Mouse (Mus musculus): ENCODE data around the gene Hexim1.

- TF ChIP-seq POLR2A (IDR thresholded peaks at IDR 0.05; ENCODE audit: extremely low read depth, insufficient read depth, low read length) (no peak), CTCF (IDR thresholded peaks at IDR 0.05; ENCODE audit: low read depth, low read length) (no peak)
These were observed 37.9 kb upstream of the Hexim1 start for GRCm38 (mm10) chr11:103078131-103078530.
